Mouse (Mus musculus): Measurements from ENCODE around the gene Cstf1.
A peak's percentile ranks its signal among the peaks of the same experiment; 100 is the strongest.

The Cstf1 gene

GRCm38 (mm10) chr2:172376999-172377515 lies 6.6 kb downstream of the Cstf1 start:
- DNase-seq (ENCODE audit: inconsistent ontology term), result no peak

GRCm38 (mm10) chr2:172378332-172378731 lies 7.9 kb downstream of the Cstf1 start:
- peak; percentile 53 for DNase-seq (ENCODE audit: inconsistent ontology term)

GRCm38 (mm10) chr2:172380513-172380912 lies 10.0 kb downstream of the Cstf1 start:
- no peak for DNase-seq (ENCODE audit: inconsistent ontology term)

DNA sequence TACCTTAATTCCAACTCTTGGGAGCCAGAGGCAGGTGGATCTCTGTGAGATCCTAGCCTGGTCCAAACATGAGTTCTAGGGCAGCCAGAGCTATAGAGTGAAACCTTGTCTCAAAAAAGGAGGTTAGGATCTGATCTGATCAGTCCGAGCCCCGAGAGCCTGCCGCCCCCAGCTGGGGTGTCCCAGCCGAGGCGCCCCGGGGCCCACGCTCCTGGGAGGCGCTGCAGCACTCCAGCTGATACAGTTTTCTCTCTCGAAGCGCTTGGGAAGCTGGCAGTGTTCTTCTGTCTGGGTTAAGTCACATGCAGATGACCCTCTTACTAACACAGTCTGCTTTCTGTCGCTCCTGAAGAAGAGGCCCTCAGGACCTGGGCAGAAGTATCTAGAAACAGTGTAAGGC lies 10.9 kb downstream of the Cstf1 start:
- no peak for DNase-seq (ENCODE audit: inconsistent ontology term)

DNA sequence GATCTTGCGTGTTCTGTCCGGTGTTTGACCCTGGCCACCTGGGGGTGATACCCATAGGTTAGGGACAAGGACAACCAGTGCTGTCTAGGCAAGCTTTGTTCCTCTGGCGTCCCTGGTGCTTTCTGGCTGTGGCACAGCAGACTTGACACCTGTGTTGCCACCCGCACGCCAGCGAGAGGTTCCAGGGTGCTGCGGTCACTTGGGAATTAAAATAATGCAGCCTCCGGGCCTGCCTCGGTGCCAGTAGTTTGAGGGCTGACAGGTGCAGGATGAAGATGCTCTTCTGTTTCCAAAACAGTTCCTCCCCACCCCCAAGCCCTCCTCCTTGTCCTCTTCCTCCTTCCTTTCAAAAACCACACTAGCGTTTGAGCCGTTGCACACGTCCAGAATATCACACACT lies 11.4 kb downstream of the Cstf1 start:
- no peak for DNase-seq (ENCODE audit: inconsistent ontology term)

GRCm38 (mm10) chr2:172384715-172385114 lies 14.2 kb downstream of the Cstf1 start:
- no peak for DNase-seq (ENCODE audit: inconsistent ontology term)

GRCm38 (mm10) chr2:172390341-172390740 lies 19.9 kb downstream of the Cstf1 start:
- no peak for DNase-seq (ENCODE audit: inconsistent ontology term)

GRCm38 (mm10) chr2:172392041-172392521 lies 21.6 kb downstream of the Cstf1 start:
- DNase-seq (ENCODE audit: inconsistent ontology term), result no peak

DNA sequence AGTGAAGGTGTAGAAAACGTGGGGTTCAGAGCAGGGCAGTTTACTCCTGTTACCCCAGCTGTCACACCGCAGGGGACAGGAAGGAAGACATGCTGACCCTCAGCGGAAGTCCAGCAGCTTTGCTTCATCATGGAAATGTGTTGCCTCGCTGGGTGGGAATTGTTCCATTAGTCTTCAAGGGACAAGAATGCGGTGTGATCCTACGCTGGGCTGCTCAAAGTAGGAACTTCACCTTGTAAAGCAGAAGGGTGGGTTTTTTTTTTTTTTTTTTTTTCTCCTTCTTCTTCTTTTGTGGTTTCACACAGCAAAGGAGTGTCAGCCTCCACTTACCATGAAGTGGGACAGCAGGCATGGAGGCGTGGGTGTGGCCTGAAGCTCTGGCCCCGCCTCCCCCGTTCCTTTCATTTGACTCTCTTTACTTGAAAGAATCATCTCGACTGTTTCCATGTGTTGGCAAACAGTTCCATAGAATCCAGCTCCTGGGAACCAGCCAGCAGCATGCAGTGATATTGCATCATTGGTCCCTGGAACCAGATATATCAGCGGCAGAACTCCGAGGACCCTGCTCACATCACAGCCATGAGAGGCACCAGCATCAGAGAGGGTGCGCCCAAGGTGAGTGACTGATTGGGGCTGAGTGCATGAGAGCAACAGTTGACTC lies 23.0 kb downstream of the Cstf1 start, which contains the start of gene Cass4:
TSS of gene Cass4 (plus strand) at position 404 of the 661 bp plus-strand sequence.
- DNase-seq (ENCODE audit: inconsistent ontology term), result no peak

DNA sequence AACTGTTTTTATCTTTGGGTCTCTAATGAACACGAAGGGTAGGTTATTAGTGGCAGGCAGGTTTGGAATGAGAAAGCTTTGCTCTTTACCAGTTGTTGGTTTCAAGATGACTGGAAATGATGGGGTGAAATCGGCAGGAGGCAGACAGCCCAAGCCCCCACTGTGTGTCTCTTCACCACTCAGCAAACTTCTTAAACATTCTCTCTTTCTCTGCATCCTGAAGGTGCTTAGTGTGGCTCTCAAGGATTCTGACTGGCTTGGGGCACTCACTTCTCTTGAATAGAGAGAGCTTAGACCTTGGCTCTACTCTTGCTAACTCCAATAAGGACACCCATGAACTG lies 23.5 kb downstream of the Cstf1 start:
- DNase-seq (ENCODE audit: inconsistent ontology term), result no peak

- DNase-seq (ENCODE audit: inconsistent ontology term), result no peak
These were observed 24.2 kb downstream of the Cstf1 start for GRCm38 (mm10) chr2:172394671-172395070.

GRCm38 (mm10) chr2:172395961-172396360 lies 25.5 kb downstream of the Cstf1 start:
- DNase-seq (ENCODE audit: inconsistent ontology term), result no peak

GRCm38 (mm10) chr2:172399901-172400300 lies 29.4 kb downstream of the Cstf1 start:
- DNase-seq (ENCODE audit: inconsistent ontology term), result peak; percentile 24

- no peak for DNase-seq (ENCODE audit: inconsistent ontology term)
These were observed 30.8 kb downstream of the Cstf1 start for GRCm38 (mm10) chr2:172401116-172401825.

GRCm38 (mm10) chr2:172404239-172404638 lies 33.8 kb downstream of the Cstf1 start:
- DNase-seq (ENCODE audit: inconsistent ontology term), result no peak

DNA sequence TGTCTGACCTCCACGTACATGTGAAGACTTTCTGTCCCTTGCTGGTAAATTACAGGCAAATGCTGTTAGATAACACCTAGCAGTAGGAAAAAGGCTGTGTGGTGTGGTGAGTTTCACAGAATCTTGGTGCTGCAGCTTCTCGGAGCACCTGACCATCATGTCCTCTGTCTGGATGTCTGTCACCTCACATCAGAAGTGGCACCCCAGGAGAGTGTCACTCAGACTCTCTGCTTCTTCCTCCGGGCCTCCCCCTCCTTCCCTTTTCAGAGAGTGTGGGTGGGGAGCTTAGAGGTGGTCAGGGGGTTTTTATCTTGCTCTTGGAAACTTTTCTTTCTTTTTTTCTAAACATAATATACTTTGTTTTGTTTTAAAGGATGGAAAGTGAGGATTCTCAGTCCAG lies 34.5 kb downstream of the Cstf1 start:
- DNase-seq (ENCODE audit: inconsistent ontology term), result no peak

DNA sequence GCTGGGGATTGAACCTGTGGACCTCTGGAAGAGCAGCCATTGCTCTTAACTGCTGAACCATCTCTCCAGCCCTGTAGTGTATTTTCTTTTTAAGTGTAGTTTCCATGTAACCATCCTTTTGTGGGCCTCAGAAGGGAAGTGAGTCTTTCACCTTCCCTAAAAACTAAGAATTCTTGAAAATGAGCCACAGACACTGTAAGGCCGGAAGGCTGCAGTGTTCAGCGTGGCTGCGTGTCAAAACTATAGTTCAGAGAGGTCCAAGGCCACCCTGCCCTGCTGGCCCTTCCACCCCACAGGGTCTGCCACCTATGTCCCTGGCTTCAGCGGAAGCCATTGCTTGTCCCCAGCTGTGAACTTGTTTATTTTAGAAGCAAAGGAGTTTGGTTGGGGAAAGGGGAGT lies 35.7 kb downstream of the Cstf1 start:
- no peak for DNase-seq (ENCODE audit: inconsistent ontology term)

DNA sequence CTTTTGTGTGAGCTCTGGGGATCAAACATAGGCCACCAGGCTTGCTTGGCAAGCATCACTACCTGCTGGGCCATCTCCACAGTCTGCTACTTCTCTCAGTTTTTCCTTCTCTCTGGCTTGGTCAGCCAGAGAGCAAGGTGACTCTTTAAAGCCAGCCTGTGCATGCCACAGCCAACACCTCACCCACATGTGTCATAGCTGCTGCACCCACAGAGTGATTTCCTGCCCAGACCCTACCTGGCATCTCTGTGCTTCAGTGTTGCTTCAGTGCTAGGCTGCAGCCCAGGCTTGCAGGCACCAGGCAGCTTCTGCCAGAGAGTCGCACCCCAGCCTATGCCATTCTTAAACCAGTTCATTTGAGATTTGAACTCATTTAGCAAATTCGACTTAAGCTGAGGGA lies 37.0 kb downstream of the Cstf1 start:
- no peak for DNase-seq (ENCODE audit: inconsistent ontology term)

GRCm38 (mm10) chr2:172410686-172411085 lies 40.2 kb downstream of the Cstf1 start:
- no peak for DNase-seq (ENCODE audit: inconsistent ontology term)

- DNase-seq (ENCODE audit: inconsistent ontology term), result peak; percentile 80
These were observed 40.6 kb downstream of the Cstf1 start for GRCm38 (mm10) chr2:172411091-172411490.

- peak; percentile 58 for DNase-seq (ENCODE audit: inconsistent ontology term)
These were observed 42.0 kb downstream of the Cstf1 start for GRCm38 (mm10) chr2:172412454-172412853.

GRCm38 (mm10) chr2:172413273-172413672 lies 42.8 kb downstream of the Cstf1 start:
- DNase-seq (ENCODE audit: inconsistent ontology term), result peak; percentile 78

DNA sequence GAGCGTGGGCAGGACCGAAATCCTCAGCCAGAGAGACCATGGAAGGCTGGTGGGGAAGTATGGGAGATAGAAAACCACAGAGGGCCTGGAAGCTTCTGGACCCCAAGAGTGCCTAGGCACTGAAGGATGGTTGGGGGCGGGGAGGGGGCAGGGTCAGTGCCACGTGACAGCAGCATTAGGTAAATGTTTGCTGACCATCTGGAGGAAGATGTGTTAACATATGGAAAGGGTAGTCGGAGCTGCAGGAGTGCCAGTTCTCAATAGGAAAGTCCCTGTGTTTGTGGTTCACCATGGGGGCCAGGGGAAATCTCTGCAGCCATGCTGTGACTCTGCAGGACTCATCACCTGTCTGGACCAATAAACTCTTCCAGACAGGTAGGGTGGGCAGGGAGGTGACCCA lies 43.4 kb downstream of the Cstf1 start:
- no peak for DNase-seq (ENCODE audit: inconsistent ontology term)
